Mouse (Mus musculus) liver, embryonic 12.5 days (tissue): ENCODE data around the gene Ankfy1. TPM values are rescaled to one million over a fixed set of nuclear protein-coding genes. Genes with fewer than 3 reads are reported as not detected.

Source experiments
- microRNA-seq: library from miRNA; unstranded; fragments of <30 nt; microRNA quantifications from one replicate; pipeline ENCODE4, GENCODE M21; 2017
- polyA plus RNA-seq: library from polyadenylated mRNA; unstranded; fragments of >200 nt; fragmentation: Nextera tagmentation; extraction: Ambion mirVana; gene quantifications from 2 replicates; pipeline ENCODE4 v1.2.1, GENCODE M21; 2016

The Ankfy1 gene
- polyA plus RNA-seq, 1 experiment from 2014 or later, result 18.3 TPM

Small RNAs within 50 kb of the gene (microRNA-seq; reads per million reads assigned to microRNA genes)
- not detected for gene Gm25678

Other genes with a start within 250 kb of the Ankfy1 start
- gene Mybbp1a, start 248.7 kb upstream of the Ankfy1 start, polyA plus RNA-seq, result 174 and 192 TPM in 2 replicates
- gene Spns2, start 200.1 kb upstream of the Ankfy1 start, polyA plus RNA-seq, result 11.1 and 11.7 TPM in 2 replicates
- gene Spns3, start 139.5 kb upstream of the Ankfy1 start, polyA plus RNA-seq, result 1.8 and 2.0 TPM in 2 replicates
- gene Ube2g1, start 82.7 kb upstream of the Ankfy1 start, polyA plus RNA-seq, result 36.7 and 37.3 TPM in 2 replicates
- 4.9 and 5.0 TPM in 2 replicates for gene Cyb5d2, start 106.1 kb downstream of the Ankfy1 start, polyA plus RNA-seq
- gene Zzef1, start 106.2 kb downstream of the Ankfy1 start, polyA plus RNA-seq, result 5.6 and 6.6 TPM in 2 replicates